Mouse (Mus musculus): ENCODE results near the gene Nudt16l1. TPM values are rescaled to one million over a fixed set of nuclear protein-coding genes. Genes with fewer than 3 reads are reported as not detected.

Nudt16l1 gene
- total RNA-seq, 2 experiments from 2014 or later: 70.1 to 71.4 TPM

DNA sequence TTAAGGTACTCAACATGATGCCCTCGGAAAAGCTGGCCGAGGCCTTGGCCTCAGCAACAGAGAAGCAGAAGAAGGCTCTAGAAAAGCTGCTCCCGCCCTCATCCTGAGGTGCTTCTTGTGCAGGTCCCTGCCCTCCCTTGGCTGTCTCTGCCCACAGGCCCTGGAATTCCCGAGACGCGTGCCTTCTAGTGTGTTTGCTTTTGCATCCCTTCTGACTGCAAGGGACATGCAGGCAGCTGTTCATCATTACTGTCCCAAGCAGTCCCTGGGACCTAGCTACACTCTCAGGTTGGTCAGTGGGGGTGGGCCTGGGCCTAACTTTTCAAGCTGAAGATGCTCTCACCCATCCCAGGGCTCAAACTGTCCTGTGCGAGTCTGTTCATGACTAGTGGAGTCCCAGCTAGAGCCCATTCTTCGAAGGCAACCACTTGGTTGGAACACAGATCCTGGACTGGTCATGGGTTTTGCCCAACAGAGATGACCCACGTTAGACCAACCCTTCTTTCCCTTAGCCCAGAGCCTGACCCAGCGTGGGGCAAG lies 1.8 kb downstream of the Nudt16l1 start:
- Histone ChIP-seq H3K4me3 (peak overlapping the region; percentile 77), H3K27ac (peak overlapping the region; percentile 96; the same call in 1 of the 2 replicates)
- intact Hi-C loops (cut with DNase I): no loop called here
- no peak for DNase-seq (ENCODE audit: extremely low spot score in 1 of 2, low spot score in 2 of 2)
- no peak for TF ChIP-seq CTCF (IDR thresholded peaks at IDR 0.05)

DNA sequence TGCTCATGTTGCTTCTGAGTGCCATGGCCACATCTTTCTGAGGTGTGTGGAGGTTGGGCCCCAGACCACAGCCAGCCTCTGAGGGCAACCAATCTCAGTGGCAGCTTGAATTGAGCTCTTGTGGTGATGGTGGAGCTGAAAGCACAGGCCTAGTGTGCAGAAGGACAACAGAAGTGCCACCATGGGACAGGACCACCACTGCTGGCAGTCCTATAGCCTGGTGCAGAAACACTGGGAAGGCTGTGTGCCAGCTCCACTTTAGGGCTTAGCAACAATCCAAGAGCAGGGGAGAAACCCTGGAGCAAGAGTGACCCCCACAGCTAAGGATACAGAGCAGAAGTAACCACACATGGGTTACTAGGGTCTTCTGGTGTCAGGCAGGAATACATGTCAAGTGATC lies 2.5 kb downstream of the Nudt16l1 start:
- Histone ChIP-seq H3K4me3 (no peak overlapping the region), H3K27ac (no peak overlapping the region)
- intact Hi-C loops (cut with DNase I): no loop called here
- DNase-seq (ENCODE audit: extremely low spot score in 1 of 2, low spot score in 2 of 2): no peak
- TF ChIP-seq CTCF (IDR thresholded peaks at IDR 0.05): no peak

DNA sequence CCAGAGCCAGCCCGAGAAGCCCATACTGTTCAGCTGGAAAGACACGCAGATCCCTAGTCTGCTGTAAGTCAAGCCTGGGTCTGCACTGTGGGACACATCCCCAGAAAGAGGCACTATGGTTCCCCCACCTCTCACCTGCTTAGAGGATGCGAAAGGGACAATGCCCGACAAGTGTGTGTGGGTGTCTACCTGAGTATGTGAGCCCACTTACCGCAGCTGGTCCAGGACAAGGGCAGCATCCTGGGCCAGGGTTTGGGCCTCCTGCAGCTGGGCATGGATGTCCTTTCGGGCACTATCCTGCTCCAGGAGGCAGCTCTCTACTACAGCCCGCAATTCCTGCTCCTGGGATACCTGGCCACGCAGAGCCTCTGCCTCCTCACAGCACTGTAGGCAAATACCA lies 4.3 kb downstream of the Nudt16l1 start:
- intact Hi-C loops (cut with DNase I): no loop called here
- Histone ChIP-seq H3K4me3 (no peak overlapping the region), H3K27ac (no peak overlapping the region)
- TF ChIP-seq CTCF (IDR thresholded peaks at IDR 0.05): no peak
- DNase-seq (ENCODE audit: extremely low spot score in 1 of 2, low spot score in 2 of 2): no peak

DNA sequence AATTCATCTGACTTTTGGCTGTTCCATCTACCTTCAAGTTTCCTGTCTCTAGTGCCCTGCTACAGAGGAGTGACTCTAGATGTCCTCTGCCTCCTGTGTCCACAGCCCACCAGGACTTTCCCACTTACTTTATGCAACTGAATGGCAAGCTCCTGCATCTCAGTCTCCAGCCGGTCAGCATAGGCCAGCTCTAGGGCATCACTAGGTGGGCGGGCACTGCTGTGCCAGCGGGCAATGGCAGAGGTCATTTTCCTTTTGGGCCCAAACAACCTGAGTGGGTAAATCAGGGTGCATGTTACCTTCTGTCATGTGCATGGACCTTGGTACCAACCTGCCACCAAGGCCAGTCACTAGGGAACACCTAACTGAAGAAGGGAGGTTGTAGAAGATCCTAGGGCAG lies 4.9 kb downstream of the Nudt16l1 start:
- intact Hi-C loops (cut with DNase I): no loop called here
- no peak for DNase-seq (ENCODE audit: extremely low spot score in 1 of 2, low spot score in 2 of 2)
- H3K27ac ChIP-seq: no peak overlapping the region
- no peak for TF ChIP-seq CTCF (IDR thresholded peaks at IDR 0.05)
- H3K4me3 ChIP-seq: no peak overlapping the region

DNA sequence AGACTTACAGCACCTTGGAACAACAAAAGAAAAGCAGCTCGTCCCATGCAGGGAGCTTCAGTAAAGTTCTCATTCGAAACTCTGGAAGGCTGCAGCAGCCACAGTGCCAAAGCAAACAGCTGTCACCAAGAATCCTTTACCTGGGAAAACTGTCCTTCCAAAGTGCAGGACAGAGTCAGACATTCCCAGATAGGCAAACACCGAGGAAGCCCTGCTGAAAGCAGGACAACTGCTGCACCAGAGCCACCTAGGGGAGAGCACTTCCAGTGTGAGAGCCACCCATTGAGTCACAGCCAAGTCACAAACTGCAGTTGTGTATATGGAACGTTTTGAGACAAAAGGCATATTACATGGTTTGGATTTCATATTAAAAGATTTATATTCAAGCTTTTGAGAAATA lies 6.9 kb downstream of the Nudt16l1 start:
- no peak for DNase-seq (ENCODE audit: extremely low spot score in 1 of 2, low spot score in 2 of 2)
- no peak; the same call in 1 of the 2 replicates for TF ChIP-seq CTCF (IDR thresholded peaks at IDR 0.05)
- H3K27ac ChIP-seq: no peak overlapping the region
- H3K4me3 ChIP-seq: no peak overlapping the region
- intact Hi-C loops (cut with DNase I): no loop called here

DNA sequence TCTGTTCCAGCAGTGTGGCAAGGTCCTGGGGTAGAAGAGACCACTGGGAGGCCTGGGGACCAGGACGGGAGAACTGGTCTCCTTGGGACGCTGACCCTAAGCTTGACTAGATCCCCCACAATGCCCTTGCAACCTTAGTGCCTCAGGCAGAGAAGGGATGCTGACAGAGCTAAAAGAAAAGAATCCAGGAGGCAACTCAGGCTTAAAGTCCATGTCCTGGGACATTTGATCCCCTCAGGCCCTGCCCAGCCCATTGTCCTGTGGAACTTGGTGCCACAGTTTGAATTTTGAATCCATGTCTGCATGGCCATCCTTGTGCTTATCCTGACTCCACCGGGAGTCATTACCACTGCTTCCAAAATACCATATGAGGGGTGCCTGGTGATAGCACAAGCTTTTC lies 7.6 kb downstream of the Nudt16l1 start:
- no peak for TF ChIP-seq CTCF (IDR thresholded peaks at IDR 0.05)
- Histone ChIP-seq H3K4me3 (no peak overlapping the region), H3K27ac (no peak overlapping the region)
- DNase-seq (ENCODE audit: extremely low spot score in 1 of 2, low spot score in 2 of 2): no peak
- intact Hi-C loops (cut with DNase I): no loop called here

DNA sequence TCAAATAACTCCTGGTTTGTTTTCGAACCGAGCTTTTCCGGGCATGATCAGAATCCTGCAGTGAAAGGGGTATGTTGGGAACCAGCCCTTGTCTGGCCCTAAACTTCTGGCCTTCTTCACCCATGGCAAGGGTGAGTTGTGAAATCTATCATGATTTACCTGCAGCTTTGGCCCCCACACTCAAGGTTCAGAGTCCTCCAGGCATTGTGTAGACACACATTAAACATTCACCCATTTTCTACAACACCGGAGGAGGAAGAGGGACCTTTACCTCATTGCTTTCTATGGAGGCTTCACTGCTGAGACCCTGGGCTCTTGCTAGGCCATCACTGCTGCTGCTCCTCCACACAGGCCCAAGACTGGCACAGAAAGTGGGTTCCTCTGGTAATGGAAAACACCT lies 8.8 kb downstream of the Nudt16l1 start:
- DNase-seq (ENCODE audit: extremely low spot score in 1 of 2, low spot score in 2 of 2): no peak
- Histone ChIP-seq H3K27ac (no peak overlapping the region), H3K4me3 (no peak overlapping the region)
- TF ChIP-seq CTCF (IDR thresholded peaks at IDR 0.05): no peak
- intact Hi-C loops (cut with DNase I): no loop called here

DNA sequence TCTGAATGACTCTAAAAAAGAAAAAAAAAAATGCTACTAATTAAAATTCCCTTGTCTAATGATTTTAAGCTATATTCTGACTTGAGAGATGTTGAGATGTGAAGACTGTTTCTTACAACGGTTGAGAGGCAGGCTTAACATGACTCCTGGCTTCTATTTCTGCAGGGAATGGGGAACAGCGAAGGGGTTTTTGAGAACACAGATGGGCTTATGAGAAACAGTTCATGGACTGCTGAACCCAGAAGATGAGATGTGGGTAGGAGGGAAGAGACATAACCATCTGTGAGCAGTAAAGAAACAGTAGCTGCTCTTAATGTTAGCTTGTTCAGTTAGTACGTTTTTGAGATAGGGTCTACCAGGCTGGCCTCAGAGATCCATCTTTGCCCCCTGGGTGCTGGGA lies 18.0 kb downstream of the Nudt16l1 start:
- DNase-seq (ENCODE audit: extremely low spot score in 1 of 2, low spot score in 2 of 2): no peak
- intact Hi-C loops (cut with DNase I): no loop called here
- no peak for TF ChIP-seq CTCF (IDR thresholded peaks at IDR 0.05)
- Histone ChIP-seq H3K4me3 (no peak overlapping the region), H3K27ac (peak overlapping the region; percentile 64)

DNA sequence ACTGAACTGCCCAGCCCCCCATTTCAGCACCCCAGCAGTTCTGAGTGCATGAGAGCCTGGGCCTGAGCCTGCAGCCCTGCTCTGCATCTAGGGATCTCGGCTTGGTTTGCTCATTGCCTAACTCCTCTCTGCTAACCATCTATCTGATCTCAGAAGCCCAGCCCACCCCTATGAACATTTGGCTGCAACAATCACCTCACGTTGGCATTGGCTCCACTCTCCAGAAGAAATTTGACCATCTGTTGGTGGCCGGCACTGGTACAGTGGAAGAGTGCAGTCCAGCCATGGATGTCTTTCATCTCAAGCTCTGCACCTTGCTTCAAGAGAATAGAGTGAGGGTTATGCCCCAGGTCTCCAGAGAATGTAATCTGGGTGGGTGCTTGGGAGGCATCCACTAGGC lies 18.9 kb downstream of the Nudt16l1 start:
- Histone ChIP-seq H3K4me3 (no peak overlapping the region), H3K27ac (peak overlapping the region; percentile 64)
- DNase-seq (ENCODE audit: extremely low spot score in 1 of 2, low spot score in 2 of 2): no peak
- TF ChIP-seq CTCF (IDR thresholded peaks at IDR 0.05): no peak
- intact Hi-C loops (cut with DNase I): no loop called here

DNA sequence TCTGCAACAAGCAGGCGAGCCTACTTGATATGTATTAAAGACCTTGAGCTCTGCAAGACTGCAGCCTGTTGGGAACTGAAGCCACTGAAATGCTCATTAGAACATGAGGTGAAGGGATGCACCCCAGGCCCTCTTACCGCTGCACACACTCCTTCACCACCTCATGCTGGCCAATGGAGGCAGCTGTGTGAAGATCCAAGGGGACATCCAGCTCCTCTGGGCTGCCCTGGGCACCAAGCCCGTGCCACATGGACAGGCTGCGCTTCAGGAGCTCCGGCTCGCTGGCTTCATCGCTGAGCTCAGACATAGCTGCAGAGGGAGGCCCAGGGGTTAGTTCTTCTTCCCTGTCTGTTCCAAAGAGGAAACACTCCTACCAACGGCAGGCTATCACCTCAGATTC lies 21.7 kb downstream of the Nudt16l1 start:
- no peak overlapping the region for H3K27ac ChIP-seq
- no peak for TF ChIP-seq CTCF (IDR thresholded peaks at IDR 0.05)
- H3K4me3 ChIP-seq: no peak overlapping the region
- intact Hi-C loops (cut with DNase I): no loop called here
- DNase-seq (ENCODE audit: extremely low spot score in 1 of 2, low spot score in 2 of 2): no peak

DNA sequence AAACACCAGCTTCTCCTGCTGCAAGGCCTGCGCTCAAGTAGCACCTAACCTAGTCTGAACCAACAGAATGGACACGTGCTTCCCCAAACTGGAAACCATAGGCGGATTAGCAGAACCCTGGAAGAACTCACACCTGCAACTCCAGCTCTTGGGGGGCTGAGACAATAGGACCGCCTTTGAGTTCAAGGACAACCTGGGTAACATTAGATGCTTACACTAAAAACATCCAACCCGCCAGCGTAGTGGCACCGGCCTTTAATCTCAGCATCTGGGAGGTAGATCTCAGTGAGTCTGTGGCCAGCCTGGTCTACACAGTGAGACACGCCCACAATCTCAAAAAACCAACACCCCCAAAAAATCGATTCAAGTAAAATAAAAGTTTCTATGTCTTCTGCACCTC lies 24.8 kb downstream of the Nudt16l1 start:
- no peak for DNase-seq (ENCODE audit: extremely low spot score in 1 of 2, low spot score in 2 of 2)
- peak overlapping the region; percentile 88 for H3K27ac ChIP-seq
- H3K4me3 ChIP-seq: peak overlapping the region; percentile 88
- TF ChIP-seq CTCF (IDR thresholded peaks at IDR 0.05): no peak
- intact Hi-C loops (cut with DNase I): no loop called here

DNA sequence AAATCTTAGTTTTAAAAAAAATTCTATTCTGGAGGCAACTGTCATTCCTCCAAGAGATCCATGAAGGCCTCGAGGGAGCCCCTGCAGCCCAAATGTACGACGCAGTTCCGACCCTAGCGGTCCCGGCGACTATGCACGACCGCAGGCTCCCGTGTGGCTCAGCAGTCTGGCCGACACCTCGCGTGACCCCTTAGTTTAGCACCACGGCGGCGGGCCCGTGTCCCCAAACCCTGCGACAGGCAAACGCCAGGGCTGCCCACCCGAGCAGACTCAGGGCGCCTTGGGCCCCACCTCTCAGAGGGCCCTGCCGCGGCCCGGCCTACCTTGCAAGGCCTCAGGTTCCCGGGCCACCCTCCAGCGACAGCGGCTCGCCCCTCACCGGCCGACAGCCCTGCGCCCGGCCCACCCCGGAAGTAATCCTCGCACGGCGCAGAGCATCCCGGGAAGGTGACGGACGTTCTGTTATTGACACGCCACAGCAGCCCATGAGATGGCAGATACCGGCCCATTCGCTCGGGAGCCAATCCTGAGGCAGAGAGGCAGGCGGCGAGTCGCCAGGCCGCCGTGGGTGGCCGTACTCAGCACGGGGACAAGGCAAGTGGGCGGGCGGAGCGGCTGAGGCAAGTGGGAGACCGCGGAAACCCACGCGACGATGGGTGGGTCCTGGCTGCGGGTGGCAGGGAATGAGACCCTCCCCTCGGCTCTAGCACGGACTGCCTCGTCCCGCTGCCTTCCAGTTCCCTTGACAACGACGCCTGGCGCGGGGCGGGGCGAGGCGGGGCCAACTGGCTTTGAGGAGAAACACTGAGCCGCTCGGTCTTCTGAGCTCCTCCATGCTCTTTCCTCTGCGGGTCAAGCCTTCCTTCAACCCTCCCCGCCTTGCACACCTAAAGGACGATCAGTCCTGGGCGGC lies 25.5 kb downstream of the Nudt16l1 start, which contains the start of gene Anks3:
TSS of gene Anks3 (minus strand) at position 409 of the 913 bp plus-strand sequence.
- TF ChIP-seq CTCF (IDR thresholded peaks at IDR 0.05): no peak
- Histone ChIP-seq H3K4me3 (peak within 1 kb of the TSS; percentile 88), H3K27ac (peak within 1 kb of the TSS; percentile 96)
- DNase-seq (ENCODE audit: extremely low spot score in 1 of 2, low spot score in 2 of 2): peak; percentile 99
- intact Hi-C loops (cut with DNase I): loop anchor here (1.0 to 2.0 kb wide), 2 partner anchors 49 to 84 kb away; partner anchors contain the start of genes Rogdi and Ubald1
